Mouse (Mus musculus) embryonic facial prominence, embryonic 14.5 days (tissue): ENCODE measurements around the gene Prkcz. TPM values are rescaled to one million over a fixed set of nuclear protein-coding genes. Genes with fewer than 3 reads are reported as not detected.
A peak's percentile ranks its signal among the peaks of the same experiment; 100 is the strongest.

Experiments
- ATAC-seq: fragments of 200-750 bp; cut with Nextera tagmentation; 2 replicates; pipeline ENCODE4 v1.8.0; 2017; ENCODE audit warnings: low read depth, moderate number of reproducible peaks, moderate TSS enrichment
- DNase-seq: peaks from one replicate; pipeline ENCODE4 v3.0.0-alpha.2; 2015; ENCODE audit warnings: low spot score
- H3K27ac ChIP-seq: fragments of 300-500 bp; sonication (generic); replicated peaks from 2 replicates; pipeline ENCODE4 v1.5.1; 2014; ENCODE audit warnings: low read depth, mild to moderate bottlenecking, low read length, moderate library complexity
- H3K27me3 ChIP-seq: fragments of 300-500 bp; sonication (generic); replicated peaks from 2 replicates; pipeline ENCODE4 v1.6.1; 2014; ENCODE audit warnings: low read length; ENCODE audit not compliant: control insufficient read depth, insufficient read depth
- H3K36me3 ChIP-seq: fragments of 300-500 bp; sonication (generic); 2 replicates; pipeline ENCODE4 v1.6.1; 2014; ENCODE audit warnings: low read length, mixed read lengths; ENCODE audit not compliant: control insufficient read depth, insufficient read depth
- H3K4me1 ChIP-seq: fragments of 300-500 bp; sonication (generic); 2 replicates; pipeline ENCODE4 v1.6.1; 2014; ENCODE audit warnings: antibody characterized with exemption, low read length; ENCODE audit not compliant: control insufficient read depth, insufficient read depth
- H3K4me2 ChIP-seq: fragments of 300-500 bp; sonication (generic); 2 replicates; pipeline ENCODE4 v1.6.1; 2014; ENCODE audit warnings: low read depth, mild to moderate bottlenecking, low read length, moderate library complexity, mixed read lengths
- H3K4me3 ChIP-seq: fragments of 300-500 bp; sonication (generic); 2 replicates; pipeline ENCODE4 v1.5.1; 2014; ENCODE audit warnings: low read depth, mild to moderate bottlenecking, low read length
- H3K9ac ChIP-seq: fragments of 300-500 bp; sonication (generic); 2 replicates; pipeline ENCODE4 v1.6.1; 2014; ENCODE audit warnings: low read depth, mild to moderate bottlenecking, low read length, moderate library complexity, mixed read lengths
- H3K9me3 ChIP-seq: fragments of 300-500 bp; sonication (generic); 2 replicates; pipeline ENCODE4 v1.6.1; 2016; ENCODE audit warnings: low read length; ENCODE audit not compliant: control insufficient read depth
- WGBS: fragments of 180-500 bp; shearing (Covaris S2); extraction: QIAGEN DNeasy Blood & Tissue Kit; methylation state at CpG from one replicate; pipeline ENCODE4 v1.1.7; 2014; 5-methylcytosine and 5-hydroxymethylcytosine counted together
- polyA plus RNA-seq: library from polyadenylated mRNA; unstranded; fragments of >200 nt; fragmentation: Nextera tagmentation; extraction: Ambion mirVana; gene quantifications from 2 replicates; pipeline ENCODE4 v1.2.1, GENCODE M21; 2014

The Prkcz gene
- polyA plus RNA-seq, 1 experiment from 2014 or later, result 9.8 TPM

DNA sequence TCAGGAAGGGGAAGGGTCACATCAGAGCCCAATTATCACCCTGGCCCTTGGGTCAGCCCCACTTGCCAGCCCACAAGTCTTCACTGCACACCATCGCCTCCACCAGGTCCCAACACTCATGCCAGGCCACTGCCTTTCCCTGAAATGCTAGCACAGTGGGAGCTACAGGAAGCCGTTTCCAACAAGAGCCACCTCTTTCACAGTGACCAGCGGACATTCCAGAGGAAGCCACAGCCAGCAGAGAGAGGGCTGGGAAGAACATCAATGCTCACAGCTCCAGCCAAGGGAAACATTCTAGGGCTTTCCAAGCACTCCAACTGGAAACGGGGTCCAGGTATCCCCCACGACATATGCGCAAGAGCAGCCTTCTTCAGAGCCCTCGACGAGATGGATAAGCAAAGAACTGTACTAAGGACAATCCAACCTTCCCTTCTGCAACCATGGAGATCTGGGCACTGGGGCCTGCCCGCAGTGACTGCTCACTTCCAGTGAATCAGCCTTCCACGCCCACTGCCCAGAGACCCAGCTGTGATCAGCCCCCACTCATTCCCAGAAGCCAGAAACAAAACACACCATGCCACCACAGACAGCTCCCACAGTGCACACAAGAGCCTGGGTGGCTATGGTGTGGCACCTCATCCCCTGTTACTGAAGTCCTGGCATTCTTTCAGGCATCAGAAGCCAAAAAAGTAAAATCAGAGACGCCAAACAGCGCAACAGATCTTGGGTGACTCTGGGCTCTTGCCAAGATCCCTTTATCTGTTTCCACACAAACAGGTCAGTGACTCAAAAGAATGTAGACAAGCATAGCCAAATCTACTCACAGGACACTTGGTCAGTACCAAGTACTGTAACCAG lies 145.2 kb downstream of the Prkcz start:
- ATAC-seq (peak; percentile 20; the same call in 1 of the 2 replicates), DNase-seq (no peak)
- H3K4me3 ChIP-seq, result no peak overlapping the region
- no peaks in the 10 kb centered on the region for H3K9me3 ChIP-seq
- H3K27ac ChIP-seq, result peak overlapping the region; percentile 44
- H3K9ac ChIP-seq, result peak overlapping the region; percentile 25; the same call in 1 of the 2 replicates
- peaks cover 2% of the 10 kb centered on the region for H3K36me3 ChIP-seq
- no peaks in the 10 kb centered on the region for H3K27me3 ChIP-seq
- 53% methylated on average over 12 of the region's 12 CpGs for WGBS
- H3K4me1 ChIP-seq, result peaks cover 57% of the 10 kb centered on the region
- peak overlapping the region; percentile 41 for H3K4me2 ChIP-seq

DNA sequence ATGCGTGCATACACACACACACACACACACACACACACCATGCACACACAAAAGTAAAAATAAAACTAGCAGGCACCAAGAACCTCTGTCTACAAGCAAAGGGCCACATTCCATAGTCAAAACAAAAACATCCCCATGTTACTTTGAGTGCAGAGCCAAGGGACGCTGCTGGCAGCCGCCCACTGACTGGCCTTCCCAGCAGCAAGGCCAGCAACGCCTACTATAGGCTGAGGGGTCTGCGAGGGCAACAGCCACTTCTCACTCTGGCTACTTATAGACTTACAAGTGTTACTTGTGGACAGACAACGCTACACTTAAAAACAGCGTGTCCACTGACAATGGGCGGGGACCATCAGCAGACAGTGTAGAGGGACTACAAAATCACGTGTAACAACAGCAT lies 146.0 kb downstream of the Prkcz start:
- no peak for ATAC-seq
- Histone ChIP-seq H3K9ac (peak overlapping the region; percentile 37; the same call in 1 of the 2 replicates), H3K9me3 (no peaks in the 10 kb centered on the region), H3K4me1 (peaks cover 57% of the 10 kb centered on the region), H3K27ac (peak overlapping the region; percentile 44; the same call in 1 of the 2 replicates), H3K36me3 (peaks cover 10% of the 10 kb centered on the region), H3K27me3 (no peaks in the 10 kb centered on the region), H3K4me3 (no peak overlapping the region), H3K4me2 (peak overlapping the region; percentile 41)
- no peak for DNase-seq
- 56% methylated on average over 9 of the region's 9 CpGs for WGBS

DNA sequence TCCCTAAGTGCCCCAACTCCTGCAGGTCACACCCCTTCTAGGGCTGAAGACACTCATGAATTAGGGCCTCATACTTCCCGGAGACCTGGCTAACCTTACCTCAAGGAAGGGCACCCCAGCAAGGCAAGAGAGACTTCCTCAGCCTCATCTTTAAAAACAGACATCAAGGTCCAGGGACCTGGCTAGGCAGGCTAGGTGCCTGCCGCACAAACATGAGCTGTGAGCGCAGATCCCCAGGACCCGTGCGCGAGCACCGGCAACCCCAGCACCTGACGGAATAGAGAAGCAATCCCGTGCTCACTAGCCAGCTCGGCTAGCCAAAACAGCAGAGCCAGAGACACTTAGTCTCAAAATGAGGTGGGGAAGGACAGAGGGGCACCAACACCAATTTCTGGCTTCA lies 146.4 kb downstream of the Prkcz start:
- H3K4me2 ChIP-seq, result peak overlapping the region; percentile 41; the same call in 1 of the 2 replicates
- no peaks in the 10 kb centered on the region for H3K9me3 ChIP-seq
- no peak overlapping the region for H3K9ac ChIP-seq
- DNase-seq (no peak), ATAC-seq (no peak)
- no peaks in the 10 kb centered on the region for H3K27me3 ChIP-seq
- H3K27ac ChIP-seq, result no peak overlapping the region
- peaks cover 10% of the 10 kb centered on the region for H3K36me3 ChIP-seq
- H3K4me1 ChIP-seq, result peaks cover 52% of the 10 kb centered on the region
- WGBS, result 76% methylated on average over 10 of the region's 10 CpGs
- no peak overlapping the region for H3K4me3 ChIP-seq

DNA sequence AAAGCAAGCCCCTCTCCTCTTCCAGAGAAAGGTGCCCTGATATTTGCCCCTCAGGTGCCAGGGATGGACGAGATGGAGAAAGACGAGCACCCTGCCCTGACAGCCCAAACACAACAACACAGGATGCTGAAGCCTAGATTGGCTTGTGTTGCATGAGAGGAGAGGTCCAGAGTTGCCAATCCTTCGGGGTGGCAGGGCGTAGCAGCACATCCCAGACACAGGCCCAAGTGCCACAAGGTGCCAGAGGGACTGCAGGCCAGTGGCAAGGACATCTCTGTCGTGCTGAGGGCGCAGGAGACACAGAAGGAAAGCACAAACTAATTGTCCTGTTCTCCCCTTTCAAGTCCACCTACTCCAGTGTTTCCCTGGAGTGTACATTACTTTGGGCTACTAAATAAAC lies 147.0 kb downstream of the Prkcz start:
- WGBS, result 75% methylated on average over 6 of the region's 6 CpGs
- H3K9ac ChIP-seq, result no peak overlapping the region

DNA sequence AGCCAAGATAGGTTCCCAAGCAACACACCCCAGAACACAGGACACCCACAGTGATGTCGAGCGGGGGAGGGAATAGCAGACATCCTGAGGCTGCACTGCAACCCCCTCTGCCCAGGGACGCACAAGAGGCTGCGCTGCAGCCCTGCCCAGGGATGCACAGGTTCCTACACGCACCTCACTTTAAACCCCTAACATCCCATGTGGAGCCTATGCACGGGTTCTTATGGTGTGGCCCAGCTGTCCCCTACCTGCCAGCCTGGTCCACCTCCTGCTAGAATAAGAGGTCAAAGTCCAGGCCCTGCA lies 147.5 kb downstream of the Prkcz start:
- peaks cover 49% of the 10 kb centered on the region for H3K4me1 ChIP-seq
- no peaks in the 10 kb centered on the region for H3K27me3 ChIP-seq
- no peak overlapping the region for H3K27ac ChIP-seq
- H3K9me3 ChIP-seq, result no peaks in the 10 kb centered on the region
- no peak overlapping the region for H3K4me2 ChIP-seq
- no peak overlapping the region for H3K9ac ChIP-seq
- H3K4me3 ChIP-seq, result no peak overlapping the region
- H3K36me3 ChIP-seq, result peaks cover 10% of the 10 kb centered on the region
- ATAC-seq, result no peak
- 71% methylated on average over 4 of the region's 6 CpGs for WGBS
- no peak for DNase-seq

More for the DNA sequence above, 147.0 kb downstream of the Prkcz start:
- H3K9me3 ChIP-seq, result no peaks in the 10 kb centered on the region
- H3K36me3 ChIP-seq, result peaks cover 10% of the 10 kb centered on the region
- peaks cover 50% of the 10 kb centered on the region for H3K4me1 ChIP-seq
- no peak overlapping the region for H3K27ac ChIP-seq
- H3K27me3 ChIP-seq, result no peaks in the 10 kb centered on the region
- H3K4me3 ChIP-seq, result no peak overlapping the region
- no peak overlapping the region for H3K4me2 ChIP-seq
- no peak for DNase-seq
- no peak for ATAC-seq

DNA sequence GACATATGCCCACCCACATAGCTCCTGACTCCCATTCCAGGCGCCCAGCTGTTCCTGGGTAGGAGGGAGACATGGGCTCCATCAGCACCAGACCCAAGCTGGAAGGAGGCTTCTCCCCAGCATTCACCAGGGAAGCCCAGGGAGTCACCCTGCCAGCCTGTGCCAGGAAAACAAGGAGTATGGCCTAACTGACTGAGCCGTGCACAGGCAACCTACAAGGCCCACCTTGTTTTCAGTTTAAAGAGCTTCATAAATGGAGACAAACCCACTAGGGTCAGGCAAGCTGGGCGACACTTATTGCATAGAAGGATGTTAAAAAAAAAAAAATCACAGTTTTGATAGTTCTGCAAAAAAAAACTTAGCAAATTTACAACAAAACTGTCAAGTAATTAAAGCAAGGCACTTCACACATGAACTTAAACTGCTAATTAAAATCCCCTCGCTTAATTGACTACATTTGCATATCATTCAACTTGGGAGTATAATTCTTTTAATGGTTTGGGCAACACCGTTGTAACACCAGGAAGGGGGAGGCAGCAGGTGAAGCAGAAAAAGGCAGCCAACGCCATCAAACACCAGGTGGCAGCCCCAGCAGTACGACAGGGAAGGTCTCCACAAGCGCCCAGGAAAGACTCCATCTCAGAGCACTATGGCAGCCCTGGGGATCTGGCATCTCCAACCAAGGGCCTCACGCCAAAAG lies 148.0 kb downstream of the Prkcz start:
- no peaks in the 10 kb centered on the region for H3K27me3 ChIP-seq
- no peak for ATAC-seq
- WGBS, result 62% methylated on average over 9 of the region's 9 CpGs

More for the DNA sequence above, 148.0 kb downstream of the Prkcz start:
- Histone ChIP-seq H3K27ac (no peak overlapping the region), H3K4me2 (no peak overlapping the region), H3K9me3 (no peaks in the 10 kb centered on the region), H3K4me1 (peaks cover 49% of the 10 kb centered on the region), H3K4me3 (no peak overlapping the region), H3K36me3 (peaks cover 10% of the 10 kb centered on the region), H3K9ac (no peak overlapping the region)
- no peak for DNase-seq

Other genes with a start within 250 kb of the Prkcz start
- 34.1 and 34.9 TPM in 2 replicates for gene Ski, start 138.8 kb downstream of the Prkcz start, polyA plus RNA-seq
- gene Faap20, start 111.6 kb downstream of the Prkcz start, polyA plus RNA-seq, result 66.1 and 68.5 TPM in 2 replicates
- not detected in 2 replicates for gene Gabrd, start 36.8 kb upstream of the Prkcz start, polyA plus RNA-seq
- gene Cfap74, start 47.8 kb upstream of the Prkcz start, polyA plus RNA-seq, result 4.4 and 4.5 TPM in 2 replicates
- gene Tmem52, start 107.8 kb upstream of the Prkcz start, polyA plus RNA-seq, result 0.54 and 1.3 TPM in 2 replicates
- gene Gnb1, start 130.0 kb upstream of the Prkcz start, polyA plus RNA-seq, result 448 and 484 TPM in 2 replicates
- 89.2 and 94.5 TPM in 2 replicates for gene Nadk, start 201.0 kb upstream of the Prkcz start, polyA plus RNA-seq
- 9.2 and 10.3 TPM in 2 replicates for gene Slc35e2, start 240.1 kb upstream of the Prkcz start, polyA plus RNA-seq